Mouse (Mus musculus) liver, embryonic 14.5 days (tissue): ENCODE data around the gene Tcf25.

Experiments
- CTCF ChIP-seq: IDR thresholded peaks from 2 replicates; pipeline ENCODE4 v1.5.1; 2016; ENCODE audit warnings: antibody characterized with exemption, low read depth, control low read depth
- EP300 ChIP-seq: IDR thresholded peaks from 2 replicates; pipeline ENCODE4 v1.6.1; 2016; ENCODE audit warnings: antibody characterized with exemption, low read depth

GRCm38 (mm10) chr8:123407612-123408011 is 34.1 kb downstream of the Tcf25 start:
- TF ChIP-seq CTCF (no peak), EP300 (no peak)
